Mouse (Mus musculus) hindbrain, embryonic 16.5 days (tissue): ENCODE measurements around the gene Tmie. TPM values are rescaled to one million over a fixed set of nuclear protein-coding genes. Genes with fewer than 3 reads are reported as not detected.

Experiments
- ATAC-seq: fragments of 200-750 bp; cut with Nextera tagmentation; 2 replicates; pipeline ENCODE4 v1.8.0; 2017; ENCODE audit warnings: moderate TSS enrichment, moderate library complexity
- H3K27ac ChIP-seq: fragments of 300-500 bp; sonication (generic); 2 replicates; pipeline ENCODE4 v1.5.1; 2014; ENCODE audit warnings: low read depth, mild to moderate bottlenecking, control low read depth, low read length, moderate library complexity
- H3K27me3 ChIP-seq: fragments of 300-500 bp; sonication (generic); replicated peaks from 2 replicates; pipeline ENCODE4 v1.6.1; 2014; ENCODE audit warnings: low read length; ENCODE audit not compliant: control insufficient read depth, insufficient read depth
- H3K36me3 ChIP-seq: fragments of 300-500 bp; sonication (generic); 2 replicates; pipeline ENCODE4 v1.6.1; 2014; ENCODE audit warnings: mild to moderate bottlenecking, low read length, moderate library complexity, mixed read lengths; ENCODE audit not compliant: control insufficient read depth, insufficient read depth
- H3K4me1 ChIP-seq: fragments of 300-500 bp; sonication (generic); 2 replicates; pipeline ENCODE4 v1.6.1; 2014; ENCODE audit warnings: low read depth, low read length; ENCODE audit not compliant: control insufficient read depth, insufficient read depth
- H3K4me2 ChIP-seq: fragments of 300-500 bp; sonication (generic); 2 replicates; pipeline ENCODE4 v1.6.1; 2014; ENCODE audit warnings: mild to moderate bottlenecking, low read length, control low read depth, moderate library complexity
- H3K4me3 ChIP-seq: fragments of 300-500 bp; sonication (generic); 2 replicates; pipeline ENCODE4 v1.5.1; 2014; ENCODE audit warnings: mild to moderate bottlenecking, low read length, control low read depth, moderate library complexity
- H3K9ac ChIP-seq: fragments of 300-500 bp; sonication (generic); 2 replicates; pipeline ENCODE4 v1.6.1; 2014; ENCODE audit warnings: low read depth, mild to moderate bottlenecking, control low read depth, low read length, moderate library complexity
- H3K9me3 ChIP-seq: fragments of 300-500 bp; sonication (generic); 2 replicates; pipeline ENCODE4 v1.6.1; 2014; ENCODE audit warnings: mild to moderate bottlenecking, low read length, moderate library complexity; ENCODE audit not compliant: control insufficient read depth
- WGBS: fragments of 180-500 bp; shearing (Covaris S2); extraction: QIAGEN DNeasy Blood & Tissue Kit; methylation state at CpG from one replicate; pipeline ENCODE4 v1.1.7; 2014; 5-methylcytosine and 5-hydroxymethylcytosine counted together
- polyA plus RNA-seq: library from polyadenylated mRNA; unstranded; fragments of >200 nt; fragmentation: Nextera tagmentation; extraction: Ambion mirVana; gene quantifications from 2 replicates; pipeline ENCODE4 v1.2.1, GENCODE M21; 2015

Tmie gene
- polyA plus RNA-seq, 1 experiment from 2014 or later, result 6.2 TPM

GRCm38 (mm10) chr9:110877888-110878287, 2.0 kb downstream of the Tmie start:
- WGBS, result 77% methylated on average over 5 of the region's 5 CpGs
- H3K27me3 ChIP-seq, result peaks cover 15% of the 10 kb centered on the region

GRCm38 (mm10) chr9:110877353-110877752, 2.6 kb downstream of the Tmie start:
- no peaks in the 10 kb centered on the region for H3K36me3 ChIP-seq
- no peak overlapping the region for H3K4me2 ChIP-seq
- no peak overlapping the region for H3K4me3 ChIP-seq
- H3K27ac ChIP-seq, result no peak overlapping the region
- no peaks in the 10 kb centered on the region for H3K9me3 ChIP-seq
- peaks cover 15% of the 10 kb centered on the region for H3K27me3 ChIP-seq
- WGBS, result 100% methylated on average over 1 of the region's 1 CpGs
- H3K4me1 ChIP-seq, result peaks cover 41% of the 10 kb centered on the region
- ATAC-seq, result no peak
- no peak overlapping the region for H3K9ac ChIP-seq

More at GRCm38 (mm10) chr9:110877888-110878287, 2.0 kb downstream of the Tmie start:
- H3K4me2 ChIP-seq, result no peak overlapping the region
- H3K4me1 ChIP-seq, result peaks cover 41% of the 10 kb centered on the region
- no peak overlapping the region for H3K4me3 ChIP-seq
- H3K9me3 ChIP-seq, result no peaks in the 10 kb centered on the region
- peak; percentile 27; the same call in 1 of the 2 replicates for ATAC-seq
- no peaks in the 10 kb centered on the region for H3K36me3 ChIP-seq
- no peak overlapping the region for H3K27ac ChIP-seq
- no peak overlapping the region for H3K9ac ChIP-seq

GRCm38 (mm10) chr9:110875288-110875695, 4.6 kb downstream of the Tmie start:
- H3K4me1 ChIP-seq, result peaks cover 34% of the 10 kb centered on the region
- no peaks in the 10 kb centered on the region for H3K9me3 ChIP-seq
- peaks cover 4% of the 10 kb centered on the region for H3K27me3 ChIP-seq
- WGBS, result 9% methylated on average over 6 of the region's 6 CpGs
- ATAC-seq, result no peak; the same call in 1 of the 2 replicates
- H3K27ac ChIP-seq, result peak overlapping the region; percentile 58
- H3K4me3 ChIP-seq, result no peak overlapping the region
- no peaks in the 10 kb centered on the region for H3K36me3 ChIP-seq
- no peak overlapping the region for H3K9ac ChIP-seq
- no peak overlapping the region for H3K4me2 ChIP-seq

- Histone ChIP-seq H3K4me1 (peaks cover 30% of the 10 kb centered on the region), H3K9ac (no peak overlapping the region), H3K9me3 (no peaks in the 10 kb centered on the region), H3K4me3 (no peak overlapping the region), H3K27me3 (peaks cover 1% of the 10 kb centered on the region; the same call in 1 of the 2 replicates), H3K27ac (peak overlapping the region; percentile 58), H3K36me3 (no peaks in the 10 kb centered on the region), H3K4me2 (peak overlapping the region; percentile 72)
- peak; percentile 38 for ATAC-seq
- 0% methylated on average over 3 of the region's 3 CpGs for WGBS
These were observed 5.2 kb downstream of the Tmie start for GRCm38 (mm10) chr9:110874660-110875191.

GRCm38 (mm10) chr9:110873681-110874659, 5.9 kb downstream of the Tmie start:
- peak; percentile 81 for ATAC-seq
- H3K9ac ChIP-seq, result peak overlapping the region; percentile 61
- H3K27me3 ChIP-seq, result no peaks in the 10 kb centered on the region; the same call in 1 of the 2 replicates
- H3K4me2 ChIP-seq, result peak overlapping the region; percentile 72
- peaks cover 25% of the 10 kb centered on the region for H3K4me1 ChIP-seq
- 5% methylated on average over 39 of the region's 40 CpGs for WGBS
- peak overlapping the region; percentile 43 for H3K4me3 ChIP-seq
- no peaks in the 10 kb centered on the region for H3K36me3 ChIP-seq
- H3K9me3 ChIP-seq, result no peaks in the 10 kb centered on the region
- peak overlapping the region; percentile 58 for H3K27ac ChIP-seq

- no peaks in the 10 kb centered on the region; the same call in 1 of the 2 replicates for H3K27me3 ChIP-seq
- H3K36me3 ChIP-seq, result no peaks in the 10 kb centered on the region
- no peaks in the 10 kb centered on the region for H3K9me3 ChIP-seq
- H3K9ac ChIP-seq, result no peak overlapping the region
- H3K4me3 ChIP-seq, result no peak overlapping the region
- no peak for ATAC-seq
- WGBS, result 22% methylated on average over 7 of the region's 7 CpGs
- H3K27ac ChIP-seq, result no peak overlapping the region
- H3K4me2 ChIP-seq, result no peak overlapping the region
- H3K4me1 ChIP-seq, result peaks cover 23% of the 10 kb centered on the region
These were observed 8.9 kb downstream of the Tmie start for GRCm38 (mm10) chr9:110871030-110871429.

- H3K27ac ChIP-seq, result no peak overlapping the region
- no peak overlapping the region for H3K9ac ChIP-seq
- ATAC-seq, result no peak
- WGBS, result 80% methylated on average over 5 of the region's 5 CpGs
- no peak overlapping the region for H3K4me2 ChIP-seq
- H3K9me3 ChIP-seq, result no peaks in the 10 kb centered on the region
- H3K4me3 ChIP-seq, result no peak overlapping the region
- H3K4me1 ChIP-seq, result no peaks in the 10 kb centered on the region; the same call in none of the 2 replicates
- no peaks in the 10 kb centered on the region for H3K36me3 ChIP-seq
- H3K27me3 ChIP-seq, result peaks cover 5% of the 10 kb centered on the region; the same call in 1 of the 2 replicates
These were observed 20.8 kb downstream of the Tmie start for GRCm38 (mm10) chr9:110858967-110859596.

- no peak for ATAC-seq
- Histone ChIP-seq H3K36me3 (no peaks in the 10 kb centered on the region), H3K9me3 (no peaks in the 10 kb centered on the region), H3K4me2 (no peak overlapping the region), H3K27ac (no peak overlapping the region), H3K27me3 (peaks cover 5% of the 10 kb centered on the region; the same call in 1 of the 2 replicates), H3K4me1 (no peaks in the 10 kb centered on the region; the same call in none of the 2 replicates), H3K4me3 (no peak overlapping the region), H3K9ac (no peak overlapping the region)
- WGBS, result 50% methylated on average over 5 of the region's 5 CpGs
These were observed 21.4 kb downstream of the Tmie start for GRCm38 (mm10) chr9:110858523-110858922.
